Mouse (Mus musculus) WW6 (cell line): ENCODE data around the gene Slc7a11.

Experiments
- DNase-seq: peaks from one replicate; pipeline ENCODE4 v3.0.0-alpha.2; 2013; ENCODE audit warnings: low read depth, low spot score

Slc7a11 gene

DNA sequence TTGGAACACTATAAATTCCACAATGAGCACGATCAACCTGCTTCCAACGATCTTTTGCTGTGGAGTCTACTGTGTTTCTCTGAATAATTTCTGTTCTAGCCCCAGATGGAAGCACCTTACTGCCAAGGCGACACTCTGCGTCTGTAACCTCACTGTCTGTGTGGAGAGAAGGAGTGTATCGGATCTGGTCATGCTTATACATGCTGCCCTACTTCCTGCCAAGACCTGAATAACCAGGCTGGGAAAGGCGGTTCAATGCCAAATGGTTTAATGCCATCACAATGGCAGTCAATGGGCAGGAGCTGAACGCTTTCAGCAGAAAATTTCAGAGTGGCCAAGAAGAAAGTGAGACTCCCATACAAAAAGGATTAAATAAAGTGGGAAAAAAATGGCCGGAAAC lies 137.1 kb downstream of the Slc7a11 start:
- no peak for DNase-seq

DNA sequence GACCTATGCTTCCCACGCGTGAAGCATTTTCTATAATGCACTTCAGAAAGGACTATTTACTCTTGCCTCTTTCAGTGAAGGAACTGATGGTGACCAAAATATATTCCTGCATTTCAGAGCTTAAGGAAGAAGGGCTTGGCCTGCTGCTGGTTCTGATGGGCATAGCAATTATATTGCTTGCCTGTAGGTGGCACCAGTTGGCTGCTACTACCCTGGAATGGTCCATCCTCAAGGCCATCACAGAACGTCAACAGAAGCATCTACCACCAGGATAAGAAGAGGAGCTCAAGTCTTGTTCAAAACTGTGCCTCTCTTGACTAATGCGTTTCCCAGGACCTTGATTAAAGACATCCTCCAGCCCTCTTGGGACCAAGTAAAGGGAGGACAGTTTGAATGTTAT lies 139.3 kb downstream of the Slc7a11 start:
- DNase-seq, result no peak

DNA sequence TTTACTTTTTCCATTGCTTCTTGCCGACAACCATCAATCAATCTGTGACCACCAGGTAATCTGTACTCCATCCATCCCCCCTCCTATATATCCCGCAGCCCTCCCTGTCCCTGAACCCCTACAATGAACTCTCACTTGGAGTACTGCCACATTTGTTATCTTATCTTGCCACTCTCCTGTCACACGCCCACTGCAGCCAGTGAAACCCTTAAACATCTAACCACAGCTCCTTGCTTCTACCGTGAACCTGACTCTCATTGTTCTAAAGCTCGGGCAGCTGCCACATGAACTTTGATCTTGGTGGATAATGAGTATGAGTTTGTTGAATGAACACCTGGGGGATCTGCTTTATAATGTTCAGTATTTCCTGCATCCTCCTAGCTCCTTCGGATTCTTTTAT lies 140.8 kb downstream of the Slc7a11 start:
- no peak for DNase-seq

DNA sequence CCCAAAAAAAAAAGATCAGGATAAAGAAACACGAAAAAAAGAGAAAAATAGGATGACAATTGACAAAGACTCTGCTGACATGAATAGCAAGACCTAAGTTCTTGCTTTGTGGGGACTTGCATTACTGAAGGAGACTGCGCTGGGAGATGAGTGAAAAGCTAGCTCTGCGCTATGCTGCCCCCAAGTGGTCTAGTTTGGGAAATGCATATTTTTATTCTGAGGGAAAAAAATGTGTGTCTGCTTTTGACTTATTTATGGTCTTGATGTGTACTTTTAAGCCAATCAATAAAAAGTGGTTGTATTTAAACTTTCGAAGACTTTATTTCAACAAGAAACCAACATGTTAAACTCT lies 142.5 kb downstream of the Slc7a11 start:
- no peak for DNase-seq

DNA sequence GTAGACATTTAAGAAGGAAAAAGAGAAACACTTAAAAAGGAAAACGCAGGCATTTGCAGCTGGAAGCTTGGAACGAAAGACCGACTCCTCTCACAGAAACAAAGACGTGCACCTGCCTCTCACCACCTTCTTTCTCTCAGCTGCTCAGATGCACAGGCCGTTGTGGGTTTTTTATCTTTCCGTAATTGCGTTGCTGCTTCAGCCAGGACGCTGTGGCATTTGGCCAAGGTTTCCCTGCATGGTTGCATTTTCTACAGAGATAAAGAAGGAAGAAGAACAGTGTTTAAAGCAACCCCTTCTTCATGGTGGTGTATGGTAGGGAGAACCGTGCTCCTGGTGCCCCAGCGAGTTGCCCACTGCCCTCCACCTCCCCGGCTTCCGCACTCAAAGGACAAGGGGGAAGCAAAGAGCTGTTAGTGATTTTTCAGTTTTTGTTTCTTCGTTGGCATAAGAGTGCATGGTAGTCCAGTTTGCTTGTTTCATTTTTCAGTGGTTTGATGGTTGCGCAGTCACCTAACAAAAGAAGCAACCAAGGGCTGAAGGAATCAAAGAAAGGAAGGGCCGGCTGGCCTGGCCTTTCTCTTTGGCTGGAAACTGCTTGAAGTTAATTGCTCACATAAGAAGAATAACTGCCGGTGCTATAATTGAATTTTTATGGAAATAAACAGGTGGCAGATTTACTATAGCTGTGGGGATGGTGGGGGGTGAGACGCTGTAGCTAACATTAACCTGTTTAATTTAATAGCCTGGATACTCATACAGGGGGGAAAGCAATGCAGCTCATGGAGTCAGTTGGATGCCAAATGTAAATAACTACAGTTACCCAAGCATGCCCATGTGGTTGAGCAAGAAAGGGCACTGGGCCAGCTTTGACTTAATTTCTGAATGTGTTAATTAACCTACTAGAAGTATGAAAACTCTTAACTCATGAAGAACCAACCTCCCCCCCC lies 143.1 kb downstream of the Slc7a11 start:
- DNase-seq, result no peak

DNA sequence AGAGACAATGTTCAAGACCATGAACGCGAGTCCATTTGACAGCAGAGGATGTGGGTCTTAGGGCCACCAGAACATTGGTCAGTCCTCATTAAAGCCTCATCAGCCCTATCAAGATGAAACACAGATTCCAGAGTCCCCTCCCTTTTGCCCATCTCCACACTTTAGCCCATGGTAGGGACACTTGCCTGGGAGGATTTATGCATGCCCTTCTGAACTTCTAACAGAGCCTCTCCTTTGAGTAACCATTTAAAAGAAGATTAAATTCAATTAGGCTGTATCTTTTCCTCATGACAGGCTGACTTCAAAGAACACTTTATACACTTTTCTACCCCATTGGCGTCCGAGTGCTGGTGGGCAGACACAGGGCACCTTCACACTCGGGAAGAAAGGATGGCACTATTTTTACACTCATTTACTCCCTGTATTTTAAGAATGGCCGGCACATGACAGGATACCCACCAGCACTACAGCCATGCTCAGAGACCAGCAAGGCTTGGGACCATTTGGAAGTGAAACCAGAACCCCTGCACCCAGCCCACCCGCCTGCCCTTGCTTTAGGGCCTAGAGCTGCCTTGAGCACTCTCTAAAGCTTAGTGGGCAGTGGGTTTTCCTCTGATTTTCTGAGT lies 144.9 kb downstream of the Slc7a11 start:
- no peak for DNase-seq

DNA sequence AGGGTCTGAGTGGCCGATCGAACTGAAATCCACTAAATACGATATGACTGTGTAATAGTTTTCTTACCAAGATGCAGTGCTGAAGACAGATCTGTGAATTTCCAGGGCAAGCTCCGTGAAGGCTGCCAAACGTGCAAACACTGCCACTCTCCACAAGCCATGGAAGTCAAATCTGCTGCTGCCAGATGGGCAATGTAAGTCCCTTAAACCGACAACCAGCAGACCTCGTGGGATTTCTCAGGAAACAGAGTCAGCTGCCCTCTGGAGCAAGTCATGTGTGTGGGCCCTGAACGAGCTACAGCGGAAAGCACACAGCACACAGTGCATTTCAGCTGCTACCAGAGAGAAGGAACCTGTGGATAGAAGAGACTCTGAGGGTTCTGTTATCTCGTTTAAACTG lies 146.5 kb downstream of the Slc7a11 start:
- no peak for DNase-seq

DNA sequence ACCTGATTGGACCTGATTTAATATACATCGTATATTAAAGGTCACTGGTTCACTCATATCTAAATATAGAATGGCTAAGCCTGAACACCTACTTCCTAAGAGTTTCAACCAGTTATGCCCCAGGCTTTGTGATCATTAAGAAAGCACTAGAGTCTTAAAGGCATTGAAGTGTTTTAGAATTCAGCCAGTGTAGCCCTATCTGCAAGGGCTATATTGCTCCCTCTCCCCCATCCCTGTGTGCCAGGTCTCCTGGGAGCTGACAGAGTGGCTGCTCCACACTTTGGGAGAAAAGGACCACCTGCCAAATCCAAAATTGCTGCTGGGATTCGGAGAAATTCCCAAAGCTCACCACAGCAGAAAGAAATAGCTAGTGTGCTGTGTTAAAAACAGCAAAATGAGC lies 168.4 kb downstream of the Slc7a11 start:
- no peak for DNase-seq

DNA sequence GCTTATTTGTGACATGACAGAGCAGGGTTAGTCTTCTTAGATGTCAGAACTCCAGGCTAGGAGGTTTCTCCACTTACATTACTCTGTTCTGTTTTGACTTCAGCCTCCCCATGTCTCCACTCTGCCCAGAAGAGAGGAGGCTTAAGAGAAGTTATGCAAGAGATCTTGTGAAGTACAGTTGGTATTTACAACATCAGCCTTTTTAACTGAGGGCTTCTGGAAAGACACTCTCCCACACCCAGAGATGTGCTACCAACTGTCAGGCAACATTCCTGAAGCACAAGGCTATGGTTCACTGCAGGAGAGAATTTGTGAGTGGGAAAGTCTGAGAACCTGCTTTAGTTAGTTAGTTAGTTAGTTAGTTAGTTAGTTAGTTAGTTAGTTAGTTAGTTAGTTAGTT lies 171.2 kb downstream of the Slc7a11 start:
- no peak for DNase-seq

DNA sequence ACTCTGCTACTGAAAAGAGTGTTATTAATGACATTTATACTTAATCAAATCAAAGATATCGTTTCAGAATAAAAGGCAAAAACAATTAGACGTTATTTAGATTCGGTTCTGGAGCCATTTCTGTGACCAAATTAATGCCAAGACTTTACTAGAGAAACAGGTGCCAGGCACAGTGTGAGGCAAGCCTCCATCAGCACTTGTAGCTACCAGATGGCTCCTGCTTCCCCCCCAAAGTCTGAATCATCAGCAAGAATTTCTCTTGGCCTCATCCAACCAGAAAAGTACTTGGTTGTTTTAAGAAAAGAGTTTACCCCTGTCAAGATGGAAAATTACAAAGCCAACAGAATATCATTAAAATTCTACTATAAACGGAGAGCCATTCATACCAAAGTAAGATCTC lies 173.7 kb downstream of the Slc7a11 start:
- DNase-seq, result no peak

DNA sequence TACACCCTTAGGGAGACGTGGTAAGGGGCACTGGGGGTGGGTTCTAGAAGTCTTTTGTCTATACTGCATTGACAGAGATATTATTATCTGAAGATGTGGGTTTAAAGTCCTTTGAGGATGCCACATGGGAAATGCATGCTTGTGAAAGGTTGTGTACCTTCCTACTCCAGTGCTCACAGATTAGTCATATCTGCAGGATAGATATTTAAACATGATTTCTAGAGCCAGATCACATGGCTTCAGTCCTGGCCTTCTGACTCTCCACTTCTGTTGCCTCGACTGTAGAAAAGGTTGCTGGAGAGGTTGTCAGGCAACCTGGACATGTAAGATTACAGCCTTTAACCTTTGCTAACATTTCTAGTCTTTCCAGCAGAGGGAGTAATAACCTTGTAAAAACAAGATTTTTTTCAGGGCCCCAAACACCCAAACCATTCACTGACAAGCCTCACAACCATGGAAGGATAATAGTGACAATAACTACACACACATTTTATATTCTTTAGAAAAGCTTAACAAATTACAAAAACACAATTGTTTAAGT lies 180.8 kb downstream of the Slc7a11 start:
- DNase-seq, result no peak

DNA sequence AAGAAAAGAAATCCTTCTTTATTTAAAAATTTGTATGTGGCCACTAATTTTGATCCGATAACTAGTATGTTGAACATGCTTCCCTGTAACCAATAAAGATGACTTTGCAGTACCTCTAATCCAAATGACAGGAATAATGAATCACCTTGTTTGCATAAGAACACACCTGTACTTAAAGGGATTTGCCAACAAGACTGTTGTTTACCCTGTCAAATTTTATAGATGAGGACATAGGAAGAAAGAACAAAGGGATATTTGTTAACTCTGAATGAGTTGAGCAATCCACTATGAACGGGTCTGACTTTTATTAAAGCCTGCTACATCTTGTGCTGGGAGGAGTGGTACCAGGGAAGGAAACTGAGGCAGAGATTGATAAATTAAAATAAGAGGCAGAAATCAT lies 181.3 kb downstream of the Slc7a11 start:
- no peak for DNase-seq

DNA sequence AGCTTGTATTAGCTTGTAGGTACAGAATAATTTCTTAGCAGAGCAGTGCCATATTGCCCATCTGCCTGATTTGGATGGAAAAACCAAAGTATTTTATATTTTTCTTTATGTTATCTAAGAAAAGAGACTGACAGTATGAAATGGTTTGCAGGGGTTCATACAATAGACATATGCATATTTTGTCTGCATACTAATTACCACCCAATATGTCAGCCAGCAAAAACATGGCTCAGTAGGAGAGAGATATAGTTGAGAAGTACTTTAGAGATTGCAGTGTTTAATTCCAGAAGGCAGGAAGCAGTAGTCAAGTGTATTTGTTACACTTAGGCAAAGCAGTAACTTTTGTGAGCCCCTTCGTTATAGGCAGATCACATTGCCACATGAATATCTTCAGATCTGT lies 182.7 kb downstream of the Slc7a11 start:
- no peak for DNase-seq

DNA sequence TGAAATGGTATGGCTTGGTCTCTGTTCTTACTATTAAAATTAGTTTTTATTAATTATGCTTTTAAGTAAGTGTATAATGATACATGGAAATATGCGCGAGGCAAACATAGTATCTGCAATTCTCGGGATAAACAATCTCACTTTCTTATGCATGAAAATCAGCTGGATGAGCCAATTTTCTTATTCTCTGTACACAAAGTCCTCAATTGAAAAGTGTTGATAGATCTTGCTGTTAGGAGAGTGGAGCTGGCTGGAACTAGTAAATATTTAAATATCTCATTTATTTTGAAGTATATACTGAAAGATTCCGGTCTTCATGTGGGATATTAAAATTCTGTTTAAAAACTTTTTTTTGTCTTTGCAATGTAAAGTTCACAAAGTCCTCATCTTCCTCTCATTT lies 184.6 kb downstream of the Slc7a11 start:
- no peak for DNase-seq

DNA sequence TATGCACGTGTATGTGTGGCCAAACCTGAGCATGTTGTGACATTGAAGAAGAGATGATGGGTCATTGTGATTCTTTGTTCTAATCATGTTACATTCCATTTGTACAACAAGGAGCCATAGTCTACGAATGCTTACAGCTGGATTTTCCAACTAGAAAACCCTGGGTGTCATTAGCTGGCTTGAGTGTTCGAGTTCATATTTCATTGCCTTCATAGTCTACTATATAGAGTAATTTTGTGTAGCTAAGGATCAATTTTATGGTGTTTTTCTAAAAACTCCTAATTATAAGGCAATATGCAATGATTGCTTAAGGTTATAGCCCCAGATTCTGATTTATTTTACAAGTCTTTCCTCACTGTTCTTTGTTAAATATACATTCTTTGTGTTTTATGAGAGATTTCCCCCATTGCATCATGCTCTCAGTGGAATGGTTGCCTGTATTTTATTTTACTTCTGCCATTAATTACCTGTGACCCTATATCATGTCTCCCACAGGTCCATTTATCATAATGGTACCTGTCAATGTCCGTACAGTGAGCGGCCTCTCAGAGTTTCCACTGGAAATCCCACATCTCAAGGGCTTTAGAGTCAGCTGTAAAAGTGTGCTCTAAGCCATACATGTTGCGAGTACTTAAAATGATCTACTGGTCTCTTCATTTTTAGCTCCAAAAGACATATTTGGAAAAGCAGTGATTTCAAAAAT lies 193.7 kb downstream of the Slc7a11 start:
- no peak for DNase-seq

DNA sequence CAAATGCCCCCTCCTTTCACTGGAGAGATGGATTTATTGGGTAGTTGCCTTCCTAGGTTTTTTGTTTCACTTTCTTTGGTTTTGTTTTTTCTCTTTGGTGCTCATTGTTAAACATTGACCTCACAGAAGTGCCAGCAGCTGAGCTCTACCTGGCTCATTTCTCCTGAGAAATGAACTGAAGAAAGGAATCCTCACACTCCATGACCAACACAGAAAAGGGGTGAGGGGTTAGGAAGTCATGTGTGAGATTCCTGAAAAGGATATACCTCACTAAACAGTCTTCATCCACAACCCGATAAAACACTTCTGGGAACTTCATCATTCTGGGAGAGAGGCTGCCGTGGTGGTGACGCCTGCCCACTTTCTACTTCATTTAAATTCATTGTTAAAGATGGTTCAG lies 207.4 kb downstream of the Slc7a11 start:
- no peak for DNase-seq

DNA sequence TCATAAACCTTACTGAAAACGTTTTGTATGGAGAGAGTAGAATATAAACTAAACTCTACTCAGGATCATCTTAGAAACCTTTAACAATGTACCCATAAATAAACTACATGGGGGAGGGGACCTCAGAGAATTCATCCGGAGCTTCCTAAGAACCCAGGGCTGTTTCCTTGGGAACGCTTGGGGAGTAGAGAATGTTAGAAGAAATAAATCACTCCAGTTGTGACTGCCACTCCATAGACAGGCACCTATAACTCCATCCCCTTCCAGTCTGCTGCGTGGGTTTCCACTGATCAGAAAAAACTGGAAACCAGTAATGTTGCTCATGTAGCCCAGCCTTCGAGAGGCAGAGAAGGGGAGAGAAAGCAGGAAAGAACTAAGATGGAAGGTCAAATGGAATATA lies 210.3 kb downstream of the Slc7a11 start:
- DNase-seq, result no peak

DNA sequence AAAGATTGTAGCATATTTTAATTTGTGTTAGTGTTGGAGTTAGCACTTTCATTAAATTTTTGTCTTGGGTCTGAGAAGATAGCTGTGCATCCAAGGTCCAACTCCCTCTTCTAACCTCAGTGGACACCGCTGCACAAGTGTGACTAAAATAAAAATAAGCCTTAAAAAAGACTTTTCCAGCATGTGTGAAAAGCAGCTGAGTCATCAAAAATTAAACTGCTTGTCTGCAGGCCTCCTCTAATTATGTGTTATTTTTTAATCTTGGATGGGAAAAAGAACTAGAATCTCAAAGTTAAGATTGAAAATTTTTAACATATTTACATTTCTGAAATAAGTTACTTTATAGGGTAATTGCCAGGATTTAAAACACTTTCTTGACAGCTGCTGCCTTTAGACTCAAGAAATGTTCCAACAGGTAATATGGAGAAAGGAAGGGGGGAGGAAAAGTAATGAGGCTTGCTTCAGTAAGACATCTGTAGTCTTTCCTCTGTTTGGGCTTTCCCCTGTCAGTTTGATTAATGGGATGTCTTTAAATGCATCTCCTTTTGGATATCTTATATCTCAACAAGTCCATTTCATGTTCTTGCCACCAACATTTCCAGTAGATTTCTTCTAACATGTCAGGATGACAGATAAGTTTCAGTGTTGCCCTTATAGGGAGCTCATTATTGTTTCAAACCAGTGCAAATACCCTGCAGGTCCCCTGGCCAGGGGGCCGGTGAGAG lies 218.9 kb downstream of the Slc7a11 start:
- DNase-seq, result no peak

DNA sequence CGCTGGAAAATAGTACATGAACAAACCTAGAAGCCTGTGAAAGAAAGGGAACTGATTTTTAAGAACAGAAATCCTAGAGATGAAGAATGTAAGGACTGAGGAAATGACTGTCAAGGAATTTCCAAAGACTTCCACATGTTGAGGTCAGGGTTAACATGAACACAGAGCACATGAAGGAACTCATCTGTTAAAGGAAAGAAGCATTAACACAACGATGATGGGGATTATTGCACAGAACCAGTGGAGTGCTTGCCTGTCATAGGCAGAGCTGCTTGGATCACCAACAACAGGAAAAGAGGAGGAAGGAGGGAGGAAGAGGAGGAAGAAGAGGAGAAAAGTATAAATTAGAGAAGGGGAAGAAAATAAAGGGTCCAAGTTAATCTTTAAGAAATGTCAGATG lies 223.0 kb downstream of the Slc7a11 start:
- DNase-seq, result no peak

DNA sequence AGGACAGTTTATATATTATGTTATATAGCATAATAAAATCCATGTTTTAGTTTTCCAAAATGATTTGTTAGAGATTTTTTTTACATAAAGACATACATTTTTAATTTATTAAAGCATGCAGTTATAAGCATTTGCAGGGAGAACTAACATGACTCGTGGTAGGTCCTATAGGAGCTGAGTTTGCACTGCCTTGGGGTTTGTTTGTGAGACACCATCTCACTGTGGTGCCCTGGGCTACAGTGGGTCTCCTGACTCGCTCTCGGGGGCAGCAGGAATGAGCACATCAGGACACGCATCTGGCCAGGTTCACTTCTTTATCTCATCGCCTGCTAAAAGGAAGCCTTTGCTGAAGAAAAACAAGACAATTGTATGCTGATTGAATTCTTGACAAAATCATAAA lies 257.0 kb downstream of the Slc7a11 start:
- no peak for DNase-seq

DNA sequence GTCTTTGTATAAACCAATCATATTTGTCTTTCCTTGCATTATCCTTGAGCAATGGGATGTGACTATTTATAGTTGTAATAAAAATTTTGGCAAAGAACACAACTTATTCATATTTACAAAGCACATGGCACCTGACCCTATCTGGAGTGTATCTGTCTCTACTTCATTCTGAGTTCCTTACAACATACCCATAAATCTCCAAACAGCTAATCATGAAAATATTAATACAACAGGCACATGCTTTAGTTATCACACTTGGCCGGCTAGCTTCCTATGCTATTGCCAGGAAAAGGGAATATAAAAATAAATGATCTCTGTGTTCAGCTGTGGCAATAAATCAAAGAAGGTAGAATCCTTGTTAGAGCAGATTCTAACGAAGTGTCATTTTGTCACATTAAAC lies 257.5 kb downstream of the Slc7a11 start:
- no peak for DNase-seq

DNA sequence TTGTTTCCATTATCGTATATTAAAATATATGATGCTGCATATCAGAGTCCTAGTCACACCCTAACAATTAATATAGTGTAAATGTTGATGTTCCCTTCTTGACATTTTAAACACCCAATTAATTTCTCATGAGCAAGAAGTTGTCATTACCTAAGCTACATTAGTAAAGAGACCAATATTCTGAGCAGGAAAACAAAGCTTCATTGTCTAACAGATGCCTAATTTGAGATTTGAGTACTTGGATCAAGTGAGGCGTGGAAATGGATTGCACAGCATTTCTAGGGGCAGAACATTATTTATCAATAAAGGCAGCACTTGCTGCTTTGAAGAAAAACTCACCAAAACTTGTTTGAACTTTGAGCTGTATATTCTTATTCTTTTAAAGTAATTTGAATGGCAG lies 282.7 kb downstream of the Slc7a11 start:
- DNase-seq, result no peak
